Mouse (Mus musculus): ENCODE measurements at regions not wholly inside any gene's neighbourhood (a gene's known extent, or its start where the extent isn't known, plus 50 kb on each side); places are given as distances from the start of the nearest gene placed in this dataset.

DNA sequence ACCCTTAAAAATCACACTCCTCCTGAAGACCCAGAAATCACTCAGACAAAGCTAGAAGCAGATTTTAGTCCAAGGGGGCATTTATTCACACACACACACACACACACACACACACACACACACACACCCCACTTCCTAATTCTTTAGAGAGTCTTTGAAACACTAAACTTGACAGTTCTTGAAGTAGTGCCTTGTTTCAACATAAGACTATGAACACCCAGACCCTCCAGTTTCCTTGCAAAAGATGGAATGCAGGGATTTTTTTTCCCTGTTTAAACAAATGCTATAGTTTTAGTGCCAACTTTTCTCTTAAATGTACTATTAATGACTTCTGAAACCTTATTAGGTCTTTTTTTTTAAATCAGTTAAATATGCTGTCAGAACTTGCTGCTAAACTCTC lies 279.2 kb upstream of the Fat1 start:
- no peak for DNase-seq

DNA sequence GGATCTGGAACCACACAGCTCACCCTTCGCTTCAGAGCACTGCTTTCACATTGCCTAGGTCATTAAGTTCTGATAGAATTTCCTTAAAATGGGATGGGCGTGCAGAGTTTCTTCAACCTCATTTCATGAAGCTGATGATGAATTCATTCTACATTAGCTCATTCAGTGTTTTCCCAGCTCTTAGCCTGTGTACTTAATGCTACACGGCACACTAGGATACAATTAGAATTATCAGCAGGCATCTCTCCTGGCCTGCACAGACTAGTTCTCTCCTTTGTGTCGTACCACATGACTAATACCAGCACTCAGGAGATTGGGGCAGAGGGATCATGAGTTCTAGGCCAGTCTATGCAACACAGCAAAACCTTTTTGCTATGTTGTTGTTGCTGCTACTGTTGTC lies 278.8 kb upstream of the Fat1 start:
- no peak for DNase-seq

DNA sequence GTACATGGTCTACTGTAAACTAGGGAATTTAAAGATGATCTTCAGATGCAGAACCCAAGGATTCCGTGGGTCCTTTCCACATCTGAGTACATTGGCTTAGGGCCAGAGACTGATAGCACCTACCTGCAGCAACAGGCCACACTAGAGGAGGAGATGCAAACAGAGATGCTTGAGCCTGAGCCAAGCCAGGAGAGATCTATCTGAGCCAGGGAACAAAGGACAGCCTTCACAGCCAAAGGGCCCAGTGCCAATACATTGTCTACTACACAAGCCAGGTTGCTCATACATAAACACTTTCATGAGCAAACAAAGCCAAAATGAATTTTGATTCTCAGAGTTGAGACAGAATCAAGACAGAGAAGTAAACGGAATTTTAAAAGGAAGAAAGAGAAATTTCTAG lies 273.6 kb upstream of the Fat1 start:
- peak; percentile 52 for DNase-seq

DNA sequence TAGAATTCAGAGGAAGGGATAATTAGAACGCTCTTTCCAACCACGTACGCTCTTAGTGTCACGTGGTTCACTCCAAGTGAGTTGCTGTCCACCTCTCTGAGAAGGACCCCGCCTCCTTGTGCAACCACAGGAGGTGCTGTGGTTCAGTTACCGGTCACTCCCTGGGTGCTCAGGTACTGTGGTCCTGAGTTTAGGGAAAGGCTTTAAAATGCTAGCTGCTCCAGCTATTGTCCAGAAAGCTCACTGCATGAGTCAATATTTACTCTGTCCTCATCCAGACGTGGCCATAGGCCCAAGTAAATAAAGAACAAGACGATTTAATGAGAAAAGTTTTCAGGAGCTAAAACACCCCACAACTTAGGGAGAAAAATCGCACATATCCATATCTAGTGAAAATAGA lies 248.1 kb upstream of the Fat1 start:
- no peak for DNase-seq

DNA sequence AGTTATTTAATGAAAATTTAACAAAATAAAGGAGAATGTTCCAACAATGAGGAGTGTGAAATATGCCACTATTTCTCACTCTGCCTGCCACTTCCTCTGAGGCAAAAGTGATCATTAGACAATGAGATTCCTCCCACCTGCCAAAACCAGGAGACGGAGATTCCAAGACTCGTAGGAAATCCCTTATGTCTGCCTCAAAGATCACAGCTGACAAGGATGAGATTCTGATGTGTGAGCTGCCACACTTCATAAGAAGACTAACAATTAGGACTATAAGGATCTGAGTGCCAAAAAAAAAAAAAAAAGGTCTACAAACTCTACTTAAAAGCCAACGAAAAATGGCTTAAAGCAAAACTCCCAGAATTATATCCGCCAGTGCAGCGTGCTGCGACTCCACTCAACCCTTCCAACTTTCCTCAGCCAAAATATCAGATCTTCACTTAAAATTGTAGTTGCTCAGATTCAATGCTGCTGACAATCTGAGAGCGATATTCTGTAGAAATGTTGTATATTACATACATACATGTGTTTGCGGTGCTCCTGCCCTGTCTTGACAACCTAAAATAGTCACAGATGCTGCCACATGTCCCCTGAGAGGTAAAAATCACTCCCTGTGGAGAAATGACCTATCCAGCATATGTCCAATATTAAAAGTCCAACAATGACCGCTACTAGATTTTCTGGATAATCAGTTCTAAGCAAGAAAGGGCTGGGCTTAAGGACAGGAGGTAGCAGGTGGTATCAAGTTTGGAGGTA lies 245.2 kb upstream of the Fat1 start:
- peak; percentile 84 for DNase-seq

DNA sequence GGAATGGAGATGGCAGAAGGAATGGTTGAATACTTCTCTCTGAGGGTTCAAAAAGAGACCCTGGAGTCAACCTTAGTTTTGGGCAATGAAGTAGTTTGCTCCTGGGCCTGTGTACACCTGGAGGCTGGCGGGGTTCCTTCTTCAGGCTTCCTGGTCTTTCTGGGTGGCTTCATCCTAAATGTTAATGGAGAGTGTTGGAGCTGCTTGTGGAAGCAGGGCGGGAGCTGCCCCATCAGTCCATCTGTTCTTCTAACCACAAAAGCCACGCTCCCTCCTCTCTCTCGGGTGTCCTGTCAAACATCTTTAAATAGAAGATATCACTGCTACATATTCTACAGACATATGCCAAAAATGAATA lies 244.7 kb upstream of the Fat1 start:
- DNase-seq, result peak; percentile 94

DNA sequence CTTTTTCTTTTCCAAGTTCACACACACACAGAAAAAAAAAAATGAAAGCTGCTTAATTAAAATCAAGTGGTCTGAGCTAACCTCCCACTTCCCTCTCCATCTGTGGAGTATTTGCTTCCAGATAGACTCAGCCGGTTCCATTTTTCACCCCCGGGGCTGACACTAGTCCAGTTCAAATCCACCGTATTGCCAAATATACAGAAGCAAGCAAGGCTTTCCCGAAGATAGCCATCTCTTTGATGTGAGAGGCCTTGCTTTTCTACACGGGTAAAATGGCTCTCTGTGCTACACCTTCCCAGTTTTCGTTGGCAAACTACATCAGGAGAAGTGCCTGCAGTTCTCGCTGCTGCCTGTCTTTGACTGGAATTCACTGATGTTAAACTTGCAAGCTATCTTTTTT lies 244.1 kb upstream of the Fat1 start:
- peak; percentile 92 for DNase-seq

DNA sequence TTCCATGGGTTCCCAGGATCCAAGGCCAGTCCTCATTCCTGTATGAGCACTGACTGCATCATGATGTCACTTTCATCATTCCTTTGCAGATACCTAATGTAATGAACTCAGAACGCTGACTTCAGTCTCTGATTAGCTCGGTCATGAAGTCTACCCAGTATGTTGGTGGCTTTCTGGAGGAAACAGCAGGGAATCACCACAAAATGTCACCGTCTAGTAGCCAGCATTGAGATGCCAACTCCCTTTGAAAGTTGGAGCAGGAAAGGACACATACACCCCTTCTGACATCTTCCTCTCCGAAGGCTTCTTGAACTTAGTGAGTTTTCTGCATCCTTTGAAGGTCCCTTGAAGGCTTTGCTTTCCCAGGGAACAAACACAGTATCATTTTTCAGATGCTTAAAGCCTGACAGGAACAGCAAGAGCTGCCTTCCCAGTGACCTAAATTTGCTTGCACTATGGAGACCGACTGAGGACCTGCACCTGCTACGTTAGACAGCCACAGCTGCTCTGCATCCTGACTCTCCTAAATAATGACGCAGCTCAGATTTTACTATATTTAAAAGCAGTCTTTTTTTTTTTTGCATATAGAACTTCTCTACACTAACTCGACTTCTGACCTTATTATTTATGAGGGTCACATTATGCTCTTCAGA lies 243.1 kb upstream of the Fat1 start:
- DNase-seq, result peak; percentile 66

DNA sequence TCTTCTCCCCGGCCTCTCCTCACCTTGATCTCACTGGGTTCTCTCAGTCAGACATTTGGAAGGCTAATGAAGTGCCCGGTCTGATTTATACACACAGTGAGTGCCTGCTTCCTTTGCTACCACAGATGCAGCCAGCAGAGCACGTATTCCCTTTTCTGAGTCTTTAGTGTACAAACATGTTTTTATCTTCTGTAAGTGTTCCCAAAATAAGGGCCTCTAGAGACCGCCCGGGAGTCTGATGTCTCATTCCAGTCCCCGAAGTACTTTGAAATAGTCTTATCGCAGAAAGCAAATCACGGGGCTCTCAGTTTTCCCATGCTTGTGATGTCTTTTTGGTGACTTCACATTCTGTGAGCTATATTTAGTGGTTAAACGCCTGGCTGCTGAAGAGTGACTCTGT lies 240.4 kb upstream of the Fat1 start:
- DNase-seq, result peak; percentile 44

DNA sequence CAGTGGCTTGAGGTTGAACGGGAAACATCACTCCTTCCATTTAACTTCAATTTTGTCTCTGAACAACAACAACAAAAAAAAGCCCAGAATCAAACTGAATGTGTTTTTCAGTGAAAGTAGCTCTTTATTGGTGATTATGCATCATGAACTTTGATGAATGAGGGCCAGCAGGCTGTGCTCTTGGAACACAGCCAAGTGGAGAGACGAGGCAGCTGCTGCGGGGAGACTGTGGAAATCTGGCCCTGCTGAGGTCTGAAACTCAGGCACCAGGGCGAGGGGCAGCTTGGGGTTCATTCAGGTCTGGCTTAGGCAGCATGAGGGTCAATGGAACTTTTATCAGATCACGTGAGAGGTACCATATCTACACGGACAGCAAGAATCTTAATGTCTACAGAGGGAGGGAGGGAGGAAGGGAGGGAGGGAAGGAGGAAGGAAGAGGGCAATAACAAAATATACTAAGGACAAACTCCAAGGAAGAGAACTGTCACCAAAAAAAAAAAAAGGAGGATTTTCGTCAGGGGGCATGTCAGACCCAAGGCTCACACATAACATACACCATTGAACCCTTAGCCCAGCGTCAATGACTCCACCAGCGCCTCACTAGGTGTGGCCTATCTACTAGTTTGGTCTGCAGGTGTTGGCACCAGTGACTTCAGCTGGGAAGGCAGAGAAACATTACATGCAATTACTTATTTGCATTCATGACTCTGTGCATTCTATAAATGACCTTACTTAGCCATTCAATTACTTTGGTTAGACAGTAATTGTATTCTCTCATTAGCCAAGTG lies 239.0 kb upstream of the Fat1 start:
- DNase-seq, result peak; percentile 66

DNA sequence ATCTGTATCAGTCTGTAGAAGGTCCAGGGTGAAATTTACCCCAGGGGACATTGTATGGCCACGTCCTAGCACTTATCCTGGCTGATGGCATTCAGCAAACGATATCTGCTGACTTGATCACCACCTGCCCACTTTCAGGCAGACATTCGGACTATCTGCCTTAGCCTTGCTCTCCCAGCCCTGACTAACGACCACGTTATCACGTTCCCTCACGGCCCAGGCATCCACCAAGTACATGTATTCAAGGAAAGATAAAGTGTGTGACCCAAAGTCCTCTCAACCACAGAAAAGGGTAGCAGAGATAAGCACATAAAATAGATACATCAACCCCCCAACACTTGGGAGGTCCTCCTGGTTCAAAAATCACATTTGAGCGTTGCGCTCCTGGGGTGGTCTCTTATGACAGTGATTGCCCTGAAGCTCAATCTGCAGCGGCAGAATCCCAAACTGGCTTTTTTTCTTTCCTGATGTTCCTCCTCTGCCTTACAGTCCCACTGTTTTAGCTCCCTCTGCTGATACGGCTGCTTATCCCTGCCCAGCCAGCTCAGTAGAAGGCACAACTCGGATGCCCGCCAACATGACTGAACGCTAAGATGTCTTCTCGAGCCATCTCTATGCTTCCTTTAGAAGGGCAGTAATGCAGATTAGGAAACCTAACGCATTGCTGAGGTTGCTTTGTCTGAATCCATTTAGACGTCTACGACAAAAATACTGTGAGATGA lies 235.7 kb upstream of the Fat1 start:
- DNase-seq, result no peak

DNA sequence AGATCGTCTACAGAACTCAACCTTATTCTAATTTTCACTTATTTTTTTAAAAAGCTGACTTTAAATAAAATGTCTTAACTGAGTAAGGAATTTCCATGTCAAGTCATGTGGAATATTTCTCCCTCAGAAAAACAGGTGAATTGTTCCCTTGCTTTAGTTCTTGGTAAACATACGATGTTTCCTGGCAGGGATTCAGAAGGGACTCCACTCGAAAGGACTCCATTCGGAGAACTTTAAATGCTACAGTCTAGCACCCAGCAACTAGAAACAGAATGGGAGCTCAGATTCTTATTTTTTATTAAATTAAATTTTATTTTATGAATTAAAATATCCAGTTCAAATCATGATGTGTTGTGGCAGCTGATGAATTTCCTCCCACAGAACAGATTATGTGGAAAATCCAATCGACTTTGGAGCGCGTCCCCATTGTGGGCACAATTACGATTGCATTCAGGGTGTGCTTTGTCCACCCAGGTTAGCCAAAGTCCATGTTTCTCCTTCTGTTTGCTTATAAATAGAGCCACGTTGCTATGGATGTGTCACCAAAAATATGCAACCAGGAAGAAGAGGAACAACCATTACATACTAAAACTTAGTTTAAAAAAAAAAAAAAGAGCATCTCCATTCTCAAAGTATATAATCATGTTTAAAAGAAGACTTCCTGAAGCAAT lies 230.5 kb upstream of the Fat1 start:
- DNase-seq, result no peak

DNA sequence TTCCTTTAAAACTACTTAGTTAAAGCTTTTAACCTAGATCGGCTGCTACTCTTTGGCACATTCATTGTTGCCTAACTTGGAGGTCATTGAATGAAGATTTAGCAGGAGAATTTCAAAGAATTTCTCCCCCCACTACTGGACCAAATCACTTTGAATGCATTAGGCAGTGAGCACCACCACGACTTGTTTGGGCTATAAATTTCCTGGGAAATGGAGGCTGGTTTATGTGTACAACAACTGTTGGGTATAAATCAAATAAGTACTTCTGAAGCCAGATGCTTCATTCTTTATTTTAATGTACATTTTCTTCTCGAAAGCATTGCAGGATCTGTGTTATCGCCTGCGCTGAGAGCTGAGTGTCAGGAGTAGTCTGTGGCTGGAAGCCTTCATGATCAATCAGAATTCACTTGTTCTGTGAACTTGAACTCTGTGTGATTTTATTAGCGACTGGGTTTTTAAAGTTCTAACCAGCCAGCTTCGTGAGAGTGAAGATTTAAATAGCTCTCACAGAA lies 226.5 kb upstream of the Fat1 start:
- no peak for DNase-seq

DNA sequence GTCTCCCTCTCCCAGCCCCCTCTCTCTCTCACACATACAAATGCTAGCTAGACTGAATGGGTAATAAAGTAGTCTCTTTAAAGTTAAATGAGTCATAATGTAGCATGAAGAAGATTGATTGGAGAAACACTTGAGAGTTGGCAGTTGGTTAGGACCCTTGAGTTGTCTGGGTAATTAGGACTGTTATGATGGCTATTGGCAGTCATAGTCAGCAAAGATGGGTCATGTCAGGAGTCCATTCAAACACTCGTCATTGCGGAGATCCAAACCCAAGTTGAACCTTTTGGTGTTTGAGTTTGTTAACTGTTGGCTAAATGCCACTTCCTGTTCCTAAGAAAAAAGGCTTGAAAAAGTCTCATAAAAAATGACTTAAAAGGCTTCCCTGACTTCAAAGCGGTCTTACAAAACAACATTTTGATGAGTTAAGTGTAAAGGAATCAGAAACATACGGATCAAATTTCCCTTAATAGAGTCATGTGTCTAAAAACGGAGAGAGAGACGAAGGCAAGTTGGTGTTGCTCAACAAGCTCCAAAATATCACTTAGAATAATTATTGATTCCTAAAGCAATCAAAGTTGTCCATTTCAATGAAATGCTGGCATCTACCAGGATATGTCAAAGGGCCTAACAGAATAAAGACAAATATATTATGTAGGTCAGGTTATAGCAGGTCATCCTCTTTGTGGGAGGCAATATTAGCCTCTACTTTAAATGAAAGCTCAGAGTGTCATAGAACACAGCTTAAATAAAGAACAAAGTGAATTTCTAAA lies 225.9 kb upstream of the Fat1 start:
- DNase-seq, result no peak

DNA sequence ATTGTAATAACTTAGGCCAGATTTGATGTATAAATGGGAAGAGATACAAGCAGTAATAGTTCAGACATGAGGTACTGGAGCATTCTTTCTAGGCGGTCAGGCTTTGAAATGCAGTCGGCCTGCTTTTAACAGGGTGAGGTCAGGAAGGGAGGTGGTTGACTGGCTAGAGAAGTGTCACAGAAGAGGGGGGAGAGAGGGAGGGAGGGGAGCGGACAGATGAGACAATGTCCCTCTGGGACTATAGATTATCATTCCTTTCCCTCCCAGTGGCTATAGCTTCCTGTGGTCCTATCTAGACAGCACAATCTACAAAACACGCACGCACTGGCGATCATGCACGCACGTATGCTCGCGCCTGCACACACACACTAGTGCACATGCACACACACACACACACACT lies 200.7 kb upstream of the Fat1 start:
- DNase-seq, result no peak

DNA sequence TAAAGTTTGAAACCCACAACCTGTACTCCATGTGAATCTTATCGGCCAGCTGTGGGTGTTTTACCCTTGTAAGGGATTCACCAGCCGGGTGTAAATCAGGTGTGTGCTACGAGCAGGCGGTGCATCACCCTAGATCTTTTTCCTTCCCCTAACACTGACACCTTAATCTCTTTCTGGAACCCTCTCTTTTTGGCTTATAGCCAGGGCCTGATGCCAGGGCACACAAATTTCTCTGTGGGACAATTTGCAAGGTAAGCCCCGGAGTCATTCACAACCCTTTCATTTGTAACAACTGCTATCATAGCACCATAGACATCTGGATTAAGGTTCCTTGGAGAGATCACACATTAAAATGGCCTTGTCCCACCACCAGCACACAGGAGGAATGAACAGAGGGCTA lies 199.4 kb upstream of the Fat1 start:
- peak; percentile 15 for DNase-seq

DNA sequence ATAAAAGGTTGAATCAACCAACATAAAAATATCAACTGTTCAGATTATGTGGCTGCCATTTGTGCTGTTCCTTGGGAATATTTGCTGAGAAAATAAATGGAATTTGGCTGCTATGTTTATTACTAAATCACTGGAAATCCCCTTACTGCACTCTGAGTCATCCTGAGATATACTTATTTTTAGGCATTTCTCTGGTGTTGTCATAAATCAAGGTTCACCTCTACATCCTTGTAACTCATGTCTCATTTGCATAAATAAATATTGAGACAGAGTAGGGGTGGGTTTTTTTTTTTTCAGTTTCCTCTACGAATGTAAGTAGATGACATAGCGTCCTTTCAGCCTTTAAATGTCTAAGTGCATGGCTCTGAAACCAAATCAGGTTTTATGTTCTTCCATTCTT lies 191.9 kb upstream of the Fat1 start:
- DNase-seq, result no peak

DNA sequence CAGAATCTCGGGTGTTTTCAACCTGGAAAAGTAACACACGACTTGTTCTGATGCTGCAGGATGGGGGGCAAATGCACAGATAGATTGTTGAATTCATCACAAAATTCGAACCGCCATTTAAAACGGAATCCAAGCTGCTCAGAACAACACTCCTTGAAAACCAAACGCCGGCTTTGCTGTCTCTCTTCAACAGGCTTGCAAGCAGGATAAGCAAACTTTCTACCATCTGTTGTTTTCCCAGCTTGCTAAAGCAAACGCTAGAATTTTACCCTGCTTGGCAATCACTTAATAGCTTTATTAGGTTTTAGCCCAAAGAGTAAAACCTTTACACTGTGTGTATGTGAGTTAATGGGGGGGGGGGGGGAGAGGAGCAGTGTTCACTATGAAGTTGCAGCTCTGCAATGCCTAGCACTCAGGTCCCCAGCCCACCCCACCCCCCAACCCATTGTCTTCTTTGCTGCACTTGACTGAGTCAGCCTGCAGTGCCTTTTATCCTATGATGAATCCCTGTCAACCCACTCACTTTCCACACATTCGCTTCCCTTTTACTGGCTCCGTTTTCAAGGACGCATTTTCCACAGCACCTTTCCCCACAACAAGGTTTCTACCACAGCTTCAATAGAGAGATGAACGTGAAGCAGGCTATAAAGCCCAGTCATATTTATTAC lies 190.1 kb upstream of the Fat1 start:
- no peak for DNase-seq

DNA sequence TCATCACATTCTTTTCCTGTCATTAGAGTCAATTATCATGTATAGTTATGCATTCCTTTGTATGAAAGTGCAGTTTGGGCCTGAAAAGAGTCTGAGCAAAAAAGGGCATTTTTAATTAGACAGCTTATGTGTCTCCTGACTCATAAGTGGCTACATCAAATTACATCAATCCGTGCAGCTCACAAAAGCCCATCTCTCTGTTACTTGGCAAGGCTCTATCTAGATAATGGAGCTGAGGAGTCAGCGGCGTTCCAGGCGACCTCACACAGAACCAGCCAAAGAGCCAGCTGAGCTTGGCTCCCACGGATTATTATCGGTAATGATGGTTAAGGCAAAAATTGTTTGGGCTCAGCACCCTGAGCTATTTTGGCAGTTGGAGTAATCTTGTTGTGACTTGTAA lies 176.5 kb upstream of the Fat1 start:
- DNase-seq, result no peak

DNA sequence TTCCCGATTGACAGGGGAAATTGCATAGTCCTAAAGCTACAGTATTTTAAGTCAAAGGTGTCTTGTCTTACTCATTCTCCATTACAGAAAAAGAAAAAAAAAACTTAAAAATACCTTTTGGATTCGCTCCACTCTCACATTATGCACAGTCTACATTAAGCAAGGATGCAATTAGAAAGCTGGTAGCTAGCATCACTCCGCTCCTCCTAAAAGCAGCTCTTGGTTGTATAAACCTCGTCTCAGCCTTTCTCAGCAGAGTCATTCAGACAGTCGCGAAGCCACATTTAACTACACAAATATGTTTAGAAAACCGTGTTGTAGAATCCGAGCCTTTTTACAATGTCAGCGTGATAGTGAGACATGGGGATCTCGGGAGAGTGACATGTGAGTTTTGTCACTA lies 172.5 kb upstream of the Fat1 start:
- DNase-seq, result no peak

DNA sequence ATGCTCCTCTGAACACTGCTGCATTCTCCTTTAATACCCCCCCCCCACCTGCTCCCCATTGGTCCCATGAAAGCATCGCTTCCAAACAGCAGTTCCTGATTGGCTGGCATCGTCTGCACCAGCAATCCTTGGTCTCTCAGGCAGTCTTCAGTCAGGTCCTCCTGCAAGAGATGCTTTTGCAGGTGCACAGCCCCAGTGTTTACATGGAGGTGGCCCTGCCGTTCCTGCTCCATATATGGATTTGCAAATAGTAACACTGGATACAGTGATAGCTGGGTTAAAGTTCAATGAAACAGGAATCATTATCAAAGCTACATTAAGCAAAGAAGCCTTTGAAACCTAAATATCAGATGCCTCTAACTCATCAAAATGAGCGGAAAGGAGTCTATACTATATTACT lies 170.1 kb upstream of the Fat1 start:
- DNase-seq, result no peak
